Mouse (Mus musculus) bone marrow macrophage, adult 2 months (primary cell): ENCODE data around the gene Cep83.

Experiments
- CTCF ChIP-seq: IDR thresholded peaks from 2 replicates; pipeline ENCODE4 v1.5.1; 2012; ENCODE audit warnings: low read depth, mild to moderate bottlenecking, low read length, moderate library complexity
- POLR2A ChIP-seq: IDR thresholded peaks from 2 replicates; pipeline ENCODE4 v1.6.1; 2012; ENCODE audit warnings: mild to moderate bottlenecking, low read depth, low read length, borderline replicate concordance

GRCm38 (mm10) chr10:94690376-94690775, 1.9 kb downstream of the Cep83 start:
- no peak for TF ChIP-seq CTCF
- TF ChIP-seq POLR2A = no peak
